Mouse (Mus musculus): ENCODE data around the gene Mt4.

DNA sequence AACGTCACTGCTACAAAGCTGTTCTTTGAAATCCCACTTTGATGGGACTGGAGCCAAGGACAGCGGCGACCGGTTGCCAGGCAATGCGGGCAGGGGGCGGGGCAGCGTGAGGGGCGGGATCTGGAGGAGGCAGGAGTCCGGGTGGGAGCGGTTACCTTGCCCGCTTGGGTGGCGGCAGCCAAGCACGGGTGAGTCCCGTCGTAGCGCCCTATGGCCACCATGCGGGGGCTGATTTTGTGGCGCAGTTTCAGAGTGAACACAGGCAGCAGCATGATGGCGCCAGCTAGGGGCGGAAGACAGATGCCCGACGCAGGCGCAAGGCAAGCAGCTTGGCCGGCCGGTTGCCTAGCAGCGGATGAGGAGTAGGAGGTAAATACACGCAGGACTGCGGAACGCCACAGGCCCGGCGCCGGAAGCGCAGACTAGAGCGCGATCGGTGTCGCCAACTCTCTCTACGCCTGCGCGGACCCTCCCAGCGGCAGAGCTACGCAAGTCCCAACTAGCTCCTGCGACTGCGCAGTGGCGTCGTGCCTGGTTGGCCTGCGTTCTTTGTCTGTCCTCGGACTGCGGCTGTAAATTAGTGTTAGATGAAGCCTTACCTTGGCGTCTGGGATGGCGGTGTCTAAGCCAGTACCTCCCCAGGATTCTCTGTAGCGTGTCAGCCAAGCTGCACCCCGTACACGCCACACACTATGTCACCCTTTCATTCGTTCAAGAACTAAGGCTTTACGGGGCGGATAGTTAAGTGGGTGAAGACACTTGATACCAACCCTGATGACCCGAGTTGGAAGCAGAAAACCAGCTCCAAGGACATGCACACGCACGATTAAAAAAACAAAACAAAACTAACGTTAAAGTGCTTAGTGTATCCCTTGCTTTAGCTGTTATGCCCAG is 38.7 kb upstream of the Mt4 start, which contains the start of gene Bbs2:
- TF ChIP-seq CHD2 (IDR thresholded peaks at IDR 0.05; ENCODE audit: low read depth, low read length) (no peak), ZC3H11A (IDR thresholded peaks at IDR 0.05; ENCODE audit: borderline replicate concordance, low read depth, low read length) (no peak), ZNF384 (IDR thresholded peaks at IDR 0.05; ENCODE audit: low read depth, low read length) (no peak)

All from ES-E14 (cell line).